Mouse (Mus musculus): ENCODE measurements at regions not wholly inside any gene's neighbourhood (a gene's known extent, or its start where the extent isn't known, plus 50 kb on each side); places are given as distances from the start of the nearest gene placed in this dataset.
"Not testable (repeated sequence)": the region's sequence is repeated elsewhere in the genome, so short reads cannot be mapped to it uniquely, and the experiment has no call there.

DNA sequence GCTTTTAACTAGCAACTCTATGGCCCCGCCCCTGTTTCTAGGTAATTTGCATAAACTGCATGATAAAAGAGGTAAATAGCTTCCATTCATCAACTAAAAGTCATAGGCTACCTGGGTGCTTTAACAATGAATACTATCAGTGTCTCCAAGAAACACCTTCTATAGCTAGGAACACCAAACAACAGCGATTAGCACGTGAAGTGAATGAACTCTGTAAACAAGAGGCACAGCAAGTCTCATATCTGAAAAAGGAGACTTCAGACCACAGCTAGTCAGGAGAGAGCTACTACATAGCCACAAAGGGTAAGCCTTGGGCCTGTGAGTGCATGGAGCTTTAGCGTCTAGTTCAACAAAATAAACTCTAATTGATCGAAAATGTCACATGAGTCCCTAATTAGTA lies 602.8 kb downstream of the Dad1 start:
- not testable (repeated sequence) for TF ChIP-seq MEF2A (IDR thresholded peaks at IDR 0.05; ENCODE audit: borderline replicate concordance, low read depth, low read length); POLR2A (IDR thresholded peaks at IDR 0.05; ENCODE audit: low read depth, low read length); CTCF (conservative IDR thresholded peaks at IDR 0.05 in 1 of 2, IDR thresholded peaks at IDR 0.05 in 1 of 2; ENCODE audit: low read depth in 2 of 2, low read length in 2 of 2); ZC3H11A (IDR thresholded peaks at IDR 0.05; ENCODE audit: low read depth, low read length); ZKSCAN1 (IDR thresholded peaks at IDR 0.05; ENCODE audit: borderline replicate concordance, low read depth, low read length); RAD21 (IDR thresholded peaks at IDR 0.05; ENCODE audit: low read depth, low read length); ZMIZ1 (IDR thresholded peaks at IDR 0.05; ENCODE audit: low read depth, low read length); BHLHE40 (IDR thresholded peaks at IDR 0.05; ENCODE audit: low read depth, low read length); HCFC1 (IDR thresholded peaks at IDR 0.05; ENCODE audit: low read depth, low read length); E2F4 (IDR thresholded peaks at IDR 0.05; ENCODE audit: insufficient replicate concordance, low read depth, low read length); SIN3A (IDR thresholded peaks at IDR 0.05; ENCODE audit: low read length); MAZ (IDR thresholded peaks at IDR 0.05; ENCODE audit: low read depth, low read length); EP300 (IDR thresholded peaks at IDR 0.05; ENCODE audit: low read length); JUND (conservative IDR thresholded peaks at IDR 0.05; ENCODE audit: low read depth, low read length)
